ENCODE assay signal across 8 mouse cellular contexts in genomic region chrX:167229206-167229605, GRCm38 (mm10). TPM values are rescaled to one million over a fixed set of nuclear protein-coding genes. Genes with fewer than 3 reads are reported as not detected.
A peak's percentile ranks its signal among the peaks of the same experiment; 100 is the strongest.
DNase-seq lines count a peak whose midpoint lies in the region; ATAC-seq and TF ChIP-seq lines count a peak whose summit lies in the region.

No protein-coding gene starts in this region.

- H3K36me3 ChIP-seq in embryonic facial prominence, embryonic 10.5 days (replicated peaks) = no peaks in the 10 kb centered on the region
- H3K36me3 ChIP-seq in liver, embryonic 14.5 days (replicated peaks; ENCODE audit: control insufficient read depth, insufficient read depth, low read depth) = no peaks in the 10 kb centered on the region

- no peak overlapping the region for H3K27ac ChIP-seq in embryonic facial prominence, embryonic 10.5 days (replicated peaks)
- no peak overlapping the region for H3K27ac ChIP-seq in liver, embryonic 14.5 days

- TF ChIP-seq CTCF in liver, embryonic 14.5 days (IDR thresholded peaks at IDR 0.05; ENCODE audit: low read depth) = peak; percentile 66

- peak; percentile 58 for DNase-seq in heart, adult 8-10 months (ENCODE audit: low spot score)
- no peak for DNase-seq in heart, postnatal 25 days (ENCODE audit: low spot score)
- peak; percentile 87 for DNase-seq in 416B (ENCODE audit: low read depth)
- peak; percentile 70 for DNase-seq in adrenal gland, adult 8-10 months
- DNase-seq in embryonic facial prominence, embryonic 10.5 days (ENCODE audit: low spot score) = peak; percentile 55
- DNase-seq in liver, embryonic 14.5 days (ENCODE audit: low read depth in 3 of 3, low spot score in 3 of 3) = no peak
- peak; percentile 31 for DNase-seq in spleen, adult 12 weeks (ENCODE audit: low spot score)
- DNase-seq in ovary, postnatal 10 days (ENCODE audit: low spot score) = no peak

- H3K4me3 ChIP-seq in embryonic facial prominence, embryonic 10.5 days = no peak overlapping the region
- H3K4me3 ChIP-seq in liver, embryonic 14.5 days (ENCODE audit: insufficient read depth in 1 of 2, low read depth in 2 of 2, low read length in 2 of 2) = no peak overlapping the region

- WGBS in embryonic facial prominence, embryonic 10.5 days = 43% methylated on average over 6 of the region's 6 CpGs
- 27% methylated on average over 6 of the region's 6 CpGs for WGBS in liver, embryonic 14.5 days (ENCODE audit: insufficient replicate concordance)

- no peak for ATAC-seq in liver, embryonic 14.5 days (ENCODE audit: insufficient read depth)

- no peaks in the 10 kb centered on the region for H3K9me3 ChIP-seq in embryonic facial prominence, embryonic 10.5 days
- no peaks in the 10 kb centered on the region for H3K9me3 ChIP-seq in liver, embryonic 14.5 days (ENCODE audit: control insufficient read depth, low read length)

- no peak overlapping the region for H3K4me2 ChIP-seq in liver, embryonic 14.5 days (ENCODE audit: low read depth)

- no peak for TF ChIP-seq EP300 in liver, embryonic 14.5 days (IDR thresholded peaks at IDR 0.05; ENCODE audit: low read depth)

- peaks cover 67% of the 10 kb centered on the region for H3K27me3 ChIP-seq in embryonic facial prominence, embryonic 10.5 days (replicated peaks; ENCODE audit: low read depth, poor library complexity, severe bottlenecking)
- no peaks in the 10 kb centered on the region for H3K27me3 ChIP-seq in liver, embryonic 14.5 days (ENCODE audit: control insufficient read depth, insufficient read depth, low read length)

- H3K9ac ChIP-seq in liver, embryonic 14.5 days (replicated peaks) = no peak overlapping the region

- intact Hi-C loops in heart, postnatal 25 days (cut with DNase I) = no loop called here

- 0 out of 2 replicates have a peak, but pooled peaks cover 3% of the 10 kb centered on the region for H3K4me1 ChIP-seq in embryonic facial prominence, embryonic 10.5 days
- H3K4me1 ChIP-seq in liver, embryonic 14.5 days (replicated peaks; ENCODE audit: control insufficient read depth in 2 of 2, insufficient read depth in 2 of 2, low read length in 1 of 2) = no peaks in the 10 kb centered on the region

RNA-seq across cellular contexts. Expression of gene Tmsb4x, which starts 20.1 kb away (rescaled TPM):
- total RNA-seq in heart, adult 8-10 months (2022) = 100 to 1,000 TPM; 419 to 623 (median 536) TPM
- 100 to 1,000 TPM; 459 to 522 TPM for total RNA-seq in heart, postnatal 25 days (2021)
- 100 to 1,000 TPM; 368 to 589 (median 495) TPM for total RNA-seq in adrenal gland, adult 8-10 months (2022)
- 2,138 and 2,201 TPM in 2 replicates for polyA plus RNA-seq in embryonic facial prominence, embryonic 10.5 days (2016; fragmentation: Nextera tagmentation; extraction: Ambion mirVana)
- polyA plus RNA-seq in liver, embryonic 14.5 days (2012; rRNA removed) = 248 and 580 TPM in 2 replicates
- 1,065 and 1,146 TPM in 2 replicates for polyA plus RNA-seq in liver, embryonic 14.5 days (2014; fragmentation: Nextera tagmentation; extraction: Ambion mirVana)

RNA-seq across cellular contexts. Expression of gene Tlr8, which starts 34.9 kb away (rescaled TPM):
- total RNA-seq in heart, adult 8-10 months (2022) = 1 to 10 TPM in 2 of 4 experiments, under 1 TPM in 2; 0.87 to 2.7 (median 1.3) TPM
- total RNA-seq in heart, postnatal 25 days (2021) = 1 to 10 TPM; 2.3 to 2.8 TPM
- 1 to 10 TPM in 3 of 4 experiments, under 1 TPM in 1; 0.91 to 5.1 (median 3.6) TPM for total RNA-seq in adrenal gland, adult 8-10 months (2022)
- 0.05 TPM in 1 of 2 replicates, not detected in the other for polyA plus RNA-seq in embryonic facial prominence, embryonic 10.5 days (2016; fragmentation: Nextera tagmentation; extraction: Ambion mirVana)
- polyA plus RNA-seq in liver, embryonic 14.5 days (2012; rRNA removed) = 0.30 and 0.58 TPM in 2 replicates
- polyA plus RNA-seq in liver, embryonic 14.5 days (2014; fragmentation: Nextera tagmentation; extraction: Ambion mirVana) = 0.25 and 1.5 TPM in 2 replicates

Comparison
In these comparisons a context has a peak if more than half of its experiments do, and no peak if none do; other contexts are left out.
1. DNase-seq: peak in heart, adult 8-10 months (single experiment), 416B (single experiment), adrenal gland, adult 8-10 months (single experiment), embryonic facial prominence, embryonic 10.5 days (single experiment) and spleen, adult 12 weeks (single experiment); none in heart, postnatal 25 days (single experiment), liver, embryonic 14.5 days (0 of 3) and ovary, postnatal 10 days (single experiment).